Mouse (Mus musculus) stomach, postnatal 0 days (tissue): ENCODE results near the gene Cfap299.

ENCODE experiments used
- CTCF ChIP-seq: IDR thresholded peaks from 2 replicates; pipeline ENCODE4 v1.5.1; 2016; ENCODE audit warnings: antibody characterized with exemption, low read depth, mild to moderate bottlenecking, moderate library complexity
- EP300 ChIP-seq: optimal IDR thresholded peaks from 2 replicates; pipeline ENCODE3; 2016; ENCODE audit warnings: antibody characterized with exemption

GRCm38 (mm10) chr5:98387054-98387453, 58.0 kb downstream of the Cfap299 start:
- TF ChIP-seq CTCF (no peak), EP300 (no peak)
